Mouse (Mus musculus) lung, postnatal 0 days (tissue): ENCODE measurements around the gene Tmem269. TPM values are rescaled to one million over a fixed set of nuclear protein-coding genes. Genes with fewer than 3 reads are reported as not detected.

ENCODE experiments used
- ATAC-seq: fragments of 200-750 bp; cut with Nextera tagmentation; 2 replicates; pipeline ENCODE4 v1.8.0; 2017; ENCODE audit warnings: moderate library complexity
- DNase-seq: peaks from one replicate; pipeline ENCODE4 v3.0.0-alpha.2; 2016; ENCODE audit warnings: low spot score
- H3K27ac ChIP-seq: fragments of 300-500 bp; sonication (generic); 2 replicates; pipeline ENCODE4 v1.5.1; 2014; ENCODE audit warnings: antibody characterized with exemption, mild to moderate bottlenecking, low read length, mixed read lengths
- H3K27me3 ChIP-seq: fragments of 300-500 bp; sonication (generic); replicated peaks from 2 replicates; pipeline ENCODE4 v1.6.1; 2014; ENCODE audit warnings: low read length, mixed read lengths; ENCODE audit not compliant: insufficient read depth
- H3K36me3 ChIP-seq: fragments of 300-500 bp; sonication (generic); 2 replicates; pipeline ENCODE4 v1.6.1; 2014; ENCODE audit warnings: low read length, mixed read lengths; ENCODE audit not compliant: insufficient read depth
- H3K4me1 ChIP-seq: fragments of 300-500 bp; sonication (generic); 2 replicates; pipeline ENCODE4 v1.6.1; 2014; ENCODE audit warnings: antibody characterized with exemption, low read depth, low read length, mixed read lengths; ENCODE audit not compliant: insufficient read depth
- H3K4me2 ChIP-seq: fragments of 300-500 bp; sonication (generic); replicated peaks from 2 replicates; pipeline ENCODE4 v1.6.1; 2014; ENCODE audit warnings: low read depth, mild to moderate bottlenecking, low read length, moderate library complexity, mixed read lengths
- H3K4me3 ChIP-seq: fragments of 300-500 bp; sonication (generic); 2 replicates; pipeline ENCODE4 v1.5.1; 2014; ENCODE audit warnings: low read depth, low read length
- H3K9ac ChIP-seq: fragments of 300-500 bp; sonication (generic); replicated peaks from 2 replicates; pipeline ENCODE4 v1.6.1; 2014; ENCODE audit warnings: low read depth, mild to moderate bottlenecking
- H3K9me3 ChIP-seq: fragments of 300-500 bp; sonication (generic); 2 replicates; pipeline ENCODE4 v1.6.1; 2016; ENCODE audit warnings: low read length, mixed read lengths
- CTCF ChIP-seq: IDR thresholded peaks from 2 replicates; pipeline ENCODE4 v1.5.1; 2016; ENCODE audit warnings: antibody characterized with exemption, mild to moderate bottlenecking
- EP300 ChIP-seq: IDR thresholded peaks from 2 replicates; pipeline ENCODE4 v1.6.1; 2016; ENCODE audit warnings: antibody characterized with exemption, mild to moderate bottlenecking, control low read depth
- WGBS: fragments of 180-500 bp; shearing (Covaris S2); extraction: QIAGEN DNeasy Blood & Tissue Kit; methylation state at CpG from one replicate; pipeline ENCODE4 v1.1.7; 2014; 5-methylcytosine and 5-hydroxymethylcytosine counted together
- polyA plus RNA-seq: library from polyadenylated mRNA; unstranded; fragments of >200 nt; fragmentation: Nextera tagmentation; extraction: Ambion mirVana; gene quantifications from 2 replicates; pipeline ENCODE4 v1.2.1, GENCODE M21; 2015

Tmem269 gene
- polyA plus RNA-seq, 1 experiment from 2014 or later, result 0.10 TPM

DNA sequence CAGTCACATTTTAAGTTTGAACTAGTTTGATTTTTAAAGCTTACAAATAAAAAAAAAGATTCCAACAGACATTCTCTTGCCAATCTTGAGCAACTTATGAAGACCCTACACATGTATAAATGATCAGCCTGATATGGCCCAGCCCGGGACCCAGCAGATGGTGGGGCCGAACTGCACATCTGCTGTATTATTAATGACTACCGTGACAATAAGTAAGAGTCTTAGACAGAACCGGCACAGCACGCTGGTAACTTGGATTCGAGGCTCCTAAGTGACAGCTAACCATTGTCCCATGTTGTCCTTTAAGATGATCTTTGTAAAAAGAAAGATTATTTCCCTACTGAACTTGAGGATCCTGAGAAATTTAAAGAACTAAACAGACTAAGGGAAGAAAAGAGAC is 28.6 kb downstream of the Tmem269 start:
- no peak for TF ChIP-seq CTCF
- TF ChIP-seq EP300, result no peak
- H3K4me1 ChIP-seq, result no peaks in the 10 kb centered on the region
- no peak overlapping the region for H3K27ac ChIP-seq
- no peaks in the 10 kb centered on the region for H3K9me3 ChIP-seq
- no peaks in the 10 kb centered on the region for H3K36me3 ChIP-seq
- H3K9ac ChIP-seq, result no peak overlapping the region
- no peak overlapping the region for H3K4me3 ChIP-seq
- ATAC-seq (no peak), DNase-seq (no peak)
- no peaks in the 10 kb centered on the region for H3K27me3 ChIP-seq
- 68% methylated on average over 6 of the region's 6 CpGs for WGBS
- H3K4me2 ChIP-seq, result no peak overlapping the region

DNA sequence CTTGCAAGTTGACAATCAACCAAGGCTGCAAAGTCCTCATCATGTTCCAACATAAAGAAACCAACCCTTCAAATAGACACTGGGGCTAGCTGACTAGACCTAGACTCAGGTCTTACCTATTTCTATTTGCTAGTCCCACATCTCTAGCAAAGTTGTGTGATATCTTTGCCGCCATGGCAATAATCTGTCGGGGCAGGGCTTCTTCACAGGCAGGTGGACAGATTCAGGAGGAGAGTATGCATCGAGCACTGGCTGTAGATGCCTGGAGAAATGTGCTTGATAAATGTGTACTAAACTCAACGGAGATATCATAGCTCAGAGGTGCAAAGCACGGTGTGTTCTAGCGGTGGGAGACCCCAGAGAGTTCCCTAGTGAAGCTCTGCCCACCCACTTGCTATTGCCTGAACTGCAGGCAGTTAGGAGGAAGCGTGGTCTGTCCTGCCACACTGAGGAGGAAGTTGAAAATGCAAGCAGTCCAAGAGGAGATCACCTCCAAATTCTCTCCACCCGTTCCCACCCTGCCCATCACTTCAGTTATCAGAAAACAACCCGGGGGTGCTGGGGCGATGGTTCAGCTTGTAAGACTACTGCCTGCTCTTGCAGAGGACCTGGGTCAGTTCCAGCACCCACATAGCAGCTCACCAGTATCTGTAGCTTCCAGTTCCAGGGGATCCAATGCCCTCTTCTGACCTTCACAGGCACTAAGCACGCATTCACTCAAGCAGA is 29.8 kb downstream of the Tmem269 start:
- no peak overlapping the region for H3K9ac ChIP-seq
- H3K27me3 ChIP-seq, result no peaks in the 10 kb centered on the region
- H3K36me3 ChIP-seq, result no peaks in the 10 kb centered on the region
- TF ChIP-seq CTCF, result peak; percentile 51
- TF ChIP-seq EP300, result no peak
- no peaks in the 10 kb centered on the region for H3K4me1 ChIP-seq
- H3K27ac ChIP-seq, result no peak overlapping the region
- H3K4me2 ChIP-seq, result no peak overlapping the region
- H3K9me3 ChIP-seq, result no peaks in the 10 kb centered on the region
- 40% methylated on average over 11 of the region's 11 CpGs for WGBS
- ATAC-seq (no peak), DNase-seq (no peak)
- no peak overlapping the region for H3K4me3 ChIP-seq

DNA sequence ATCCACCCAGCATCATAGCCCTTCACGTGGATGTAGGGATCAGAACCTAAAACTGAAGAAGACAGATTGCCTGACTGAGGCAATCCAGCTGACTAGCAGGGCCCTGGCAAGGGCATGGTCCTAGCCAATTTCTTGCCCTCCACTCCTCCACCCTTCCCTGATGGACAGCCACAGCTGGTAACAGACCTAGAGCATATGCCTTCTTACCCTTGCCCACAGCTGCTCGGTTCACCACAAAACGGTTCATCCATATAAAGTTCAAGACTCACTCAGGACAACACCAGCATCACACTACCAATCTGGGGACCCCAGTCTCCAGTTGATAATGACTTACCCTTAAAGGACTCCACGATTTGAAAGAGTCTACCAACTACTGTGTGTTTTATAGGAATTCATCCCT is 32.2 kb downstream of the Tmem269 start:
- ATAC-seq (no peak), DNase-seq (no peak)
- Histone ChIP-seq H3K27ac (no peak overlapping the region), H3K9ac (no peak overlapping the region), H3K4me3 (no peak overlapping the region), H3K4me2 (no peak overlapping the region), H3K9me3 (no peaks in the 10 kb centered on the region), H3K27me3 (no peaks in the 10 kb centered on the region), H3K36me3 (no peaks in the 10 kb centered on the region), H3K4me1 (no peaks in the 10 kb centered on the region)
- WGBS, result 71% methylated on average over 4 of the region's 4 CpGs
- TF ChIP-seq EP300 (no peak), CTCF (no peak)

DNA sequence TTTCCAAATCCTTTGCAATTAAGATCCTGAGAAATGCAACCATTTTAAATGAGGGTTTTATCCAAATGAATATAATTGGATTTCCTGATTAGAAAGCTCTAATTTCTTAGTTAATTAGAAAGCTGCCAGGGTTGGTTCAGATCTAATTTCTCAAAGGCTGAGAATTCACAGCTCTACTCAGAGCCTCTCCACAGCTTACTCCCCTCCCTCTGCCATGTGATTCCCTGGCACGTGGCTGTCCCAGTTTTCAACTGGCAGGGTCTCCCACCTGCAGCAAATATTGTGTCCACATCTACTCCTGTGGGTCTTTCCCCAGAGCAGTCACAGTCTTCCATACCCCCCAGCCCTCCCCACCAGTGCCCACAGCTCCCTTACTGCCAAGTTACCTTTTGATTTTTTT is 34.5 kb downstream of the Tmem269 start:
- TF ChIP-seq EP300 (no peak), CTCF (no peak)
- Histone ChIP-seq H3K9me3 (no peaks in the 10 kb centered on the region), H3K4me1 (no peaks in the 10 kb centered on the region), H3K27ac (no peak overlapping the region), H3K36me3 (no peaks in the 10 kb centered on the region), H3K9ac (no peak overlapping the region), H3K27me3 (no peaks in the 10 kb centered on the region), H3K4me3 (no peak overlapping the region), H3K4me2 (no peak overlapping the region)
- 27% methylated on average over 1 of the region's 1 CpGs for WGBS
- DNase-seq, result no peak
- ATAC-seq, result no peak

DNA sequence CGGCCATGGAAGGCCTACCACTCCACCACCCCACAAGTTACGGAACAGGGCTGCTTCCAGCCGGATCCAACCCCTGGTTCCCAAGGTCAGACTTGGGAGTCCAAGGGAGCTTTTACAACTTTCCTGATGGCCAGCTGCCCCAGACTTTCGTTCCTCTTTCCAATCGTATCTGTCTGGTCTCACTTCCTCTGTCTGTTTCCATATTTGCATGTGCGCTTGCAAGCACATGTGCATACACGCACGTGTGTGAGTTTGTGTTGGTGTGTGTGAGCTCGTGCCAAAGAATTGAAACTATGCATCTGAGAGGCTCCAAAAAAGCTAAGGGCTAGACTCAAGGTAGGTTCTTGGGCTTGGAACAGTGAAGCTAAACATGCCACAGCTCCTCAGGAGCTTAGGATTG is 36.6 kb downstream of the Tmem269 start:
- Histone ChIP-seq H3K4me3 (no peak overlapping the region), H3K9ac (no peak overlapping the region), H3K36me3 (no peaks in the 10 kb centered on the region), H3K27me3 (no peaks in the 10 kb centered on the region), H3K4me2 (no peak overlapping the region), H3K4me1 (no peaks in the 10 kb centered on the region), H3K9me3 (no peaks in the 10 kb centered on the region), H3K27ac (no peak overlapping the region)
- TF ChIP-seq EP300, result no peak
- ATAC-seq (no peak), DNase-seq (peak; percentile 32)
- 71% methylated on average over 9 of the region's 9 CpGs for WGBS

DNA sequence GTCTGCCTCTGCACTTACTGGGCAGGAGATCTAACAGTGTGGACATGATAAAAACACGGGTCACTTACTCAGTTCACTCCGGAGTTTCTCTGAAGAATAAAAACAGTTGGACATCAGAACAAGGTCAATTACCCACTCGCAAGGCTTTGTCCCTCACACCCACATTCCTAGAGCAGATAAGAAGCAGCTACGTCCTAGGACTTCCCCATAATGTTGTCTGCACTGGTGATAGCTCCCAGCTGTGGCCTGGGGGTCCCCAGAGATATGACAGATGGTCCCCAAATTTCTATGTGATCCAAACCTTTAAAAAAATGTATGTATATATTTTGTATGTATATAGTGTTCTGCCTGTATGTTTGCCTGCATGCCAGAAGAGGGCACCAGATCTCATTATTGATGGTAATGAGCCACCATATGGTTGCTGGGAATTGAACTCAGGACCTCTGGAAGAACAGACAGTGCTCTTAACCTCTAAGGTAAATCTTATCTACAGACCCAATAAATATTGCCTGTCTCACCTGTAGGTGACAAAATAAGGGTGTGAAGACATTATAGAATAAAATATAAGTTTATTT is 37.8 kb downstream of the Tmem269 start:
- Histone ChIP-seq H3K4me1 (no peaks in the 10 kb centered on the region), H3K4me2 (no peak overlapping the region), H3K4me3 (no peak overlapping the region), H3K27me3 (no peaks in the 10 kb centered on the region), H3K9ac (no peak overlapping the region), H3K9me3 (no peaks in the 10 kb centered on the region), H3K27ac (no peak overlapping the region), H3K36me3 (no peaks in the 10 kb centered on the region)
- WGBS, result 42% methylated on average over 4 of the region's 4 CpGs
- no peak for DNase-seq
- no peak for ATAC-seq
- TF ChIP-seq EP300 (no peak), CTCF (peak; percentile 43)
